Mouse (Mus musculus): ENCODE data around the gene Galnt17. TPM values are rescaled to one million over a fixed set of nuclear protein-coding genes. Genes with fewer than 3 reads are reported as not detected.

The Galnt17 gene
- polyA plus RNA-seq, 2 experiments: 3.4 to 5.9 TPM

- Histone ChIP-seq H3K27ac (replicated peaks; ENCODE audit: low read depth, low read length) (no peak overlapping the region), H3K27me3 (ENCODE audit: control insufficient read depth, insufficient read depth, low read length) (no peaks in the 10 kb centered on the region), H3K9me3 (ENCODE audit: control insufficient read depth, low read length) (no peaks in the 10 kb centered on the region), H3K4me3 (replicated peaks; ENCODE audit: low read length) (no peak overlapping the region), H3K4me2 (replicated peaks; ENCODE audit: low read depth, low read length, severe bottlenecking) (no peak overlapping the region), H3K9ac (ENCODE audit: low read depth, low read length, severe bottlenecking) (no peak overlapping the region), H3K36me3 (ENCODE audit: control insufficient read depth, insufficient read depth, low read length) (no peaks in the 10 kb centered on the region), H3K4me1 (ENCODE audit: control insufficient read depth, insufficient read depth, low read length) (no peaks in the 10 kb centered on the region)
- DNase-seq (ENCODE audit: low spot score) (no peak), ATAC-seq (ENCODE audit: low FRiP score, low read depth) (no peak)
- WGBS: 40% methylated on average over 4 of the region's 4 CpGs
- TF ChIP-seq POLR2A (IDR thresholded peaks at IDR 0.05; ENCODE audit: borderline replicate concordance, extremely low read depth, insufficient read depth, insufficient read length): no peak
These were observed 150.4 kb downstream of the Galnt17 start for GRCm38 (mm10) chr5:131157866-131158265.

GRCm38 (mm10) chr5:131156323-131156722 is 152.0 kb downstream of the Galnt17 start:
- DNase-seq (ENCODE audit: low spot score): no peak
- no peak for TF ChIP-seq POLR2A (IDR thresholded peaks at IDR 0.05; ENCODE audit: borderline replicate concordance, extremely low read depth, insufficient read depth, insufficient read length)
- no peak overlapping the region for H3K9ac ChIP-seq (ENCODE audit: low read depth, low read length, severe bottlenecking)
- H3K36me3 ChIP-seq (ENCODE audit: control insufficient read depth, insufficient read depth, low read length): no peaks in the 10 kb centered on the region
- H3K4me1 ChIP-seq (ENCODE audit: control insufficient read depth, insufficient read depth, low read length): no peaks in the 10 kb centered on the region
- no peak overlapping the region for H3K4me2 ChIP-seq (replicated peaks; ENCODE audit: low read depth, low read length, severe bottlenecking)
- H3K27me3 ChIP-seq (ENCODE audit: control insufficient read depth, insufficient read depth, low read length): no peaks in the 10 kb centered on the region
- no peak overlapping the region for H3K4me3 ChIP-seq (replicated peaks; ENCODE audit: low read length)
- no peaks in the 10 kb centered on the region for H3K9me3 ChIP-seq (ENCODE audit: control insufficient read depth, low read length)
- no peak for ATAC-seq (ENCODE audit: low FRiP score, low read depth)
- 71% methylated on average over 3 of the region's 3 CpGs for WGBS
- no peak overlapping the region for H3K27ac ChIP-seq (replicated peaks; ENCODE audit: low read depth, low read length)

GRCm38 (mm10) chr5:131142606-131143005 is 165.7 kb downstream of the Galnt17 start:
- no peaks in the 10 kb centered on the region for H3K27me3 ChIP-seq (ENCODE audit: control insufficient read depth, insufficient read depth, low read length)
- 25% methylated on average over 4 of the region's 4 CpGs for WGBS
- no peaks in the 10 kb centered on the region for H3K36me3 ChIP-seq (ENCODE audit: control insufficient read depth, insufficient read depth, low read length)
- H3K9ac ChIP-seq (ENCODE audit: low read depth, low read length, severe bottlenecking): no peak overlapping the region
- no peak overlapping the region for H3K4me2 ChIP-seq (replicated peaks; ENCODE audit: low read depth, low read length, severe bottlenecking)
- H3K9me3 ChIP-seq (ENCODE audit: control insufficient read depth, low read length): no peaks in the 10 kb centered on the region
- H3K27ac ChIP-seq (replicated peaks; ENCODE audit: low read depth, low read length): no peak overlapping the region
- ATAC-seq (ENCODE audit: low FRiP score, low read depth) (no peak), DNase-seq (ENCODE audit: low spot score) (no peak)
- no peak for TF ChIP-seq POLR2A (IDR thresholded peaks at IDR 0.05; ENCODE audit: borderline replicate concordance, extremely low read depth, insufficient read depth, insufficient read length)
- H3K4me1 ChIP-seq (ENCODE audit: control insufficient read depth, insufficient read depth, low read length): peaks cover 3% of the 10 kb centered on the region; the same call in 1 of the 2 replicates
- H3K4me3 ChIP-seq (replicated peaks; ENCODE audit: low read length): no peak overlapping the region

GRCm38 (mm10) chr5:131134809-131135208 is 173.5 kb downstream of the Galnt17 start:
- no peaks in the 10 kb centered on the region for H3K9me3 ChIP-seq (ENCODE audit: control insufficient read depth, low read length)
- H3K4me2 ChIP-seq (replicated peaks; ENCODE audit: low read depth, low read length, severe bottlenecking): no peak overlapping the region
- ATAC-seq (ENCODE audit: low FRiP score, low read depth) (no peak), DNase-seq (ENCODE audit: low spot score) (no peak)
- H3K9ac ChIP-seq (ENCODE audit: low read depth, low read length, severe bottlenecking): no peak overlapping the region
- H3K4me1 ChIP-seq (ENCODE audit: control insufficient read depth, insufficient read depth, low read length): no peaks in the 10 kb centered on the region
- TF ChIP-seq POLR2A (IDR thresholded peaks at IDR 0.05; ENCODE audit: borderline replicate concordance, extremely low read depth, insufficient read depth, insufficient read length): no peak
- H3K27me3 ChIP-seq (ENCODE audit: control insufficient read depth, insufficient read depth, low read length): no peaks in the 10 kb centered on the region
- H3K27ac ChIP-seq (replicated peaks; ENCODE audit: low read depth, low read length): no peak overlapping the region
- no peaks in the 10 kb centered on the region for H3K36me3 ChIP-seq (ENCODE audit: control insufficient read depth, insufficient read depth, low read length)
- no peak overlapping the region for H3K4me3 ChIP-seq (replicated peaks; ENCODE audit: low read length)

GRCm38 (mm10) chr5:131120296-131120840 is 187.9 kb downstream of the Galnt17 start:
- H3K4me3 ChIP-seq (replicated peaks; ENCODE audit: low read length): no peak overlapping the region
- ATAC-seq (ENCODE audit: low FRiP score, low read depth) (no peak), DNase-seq (ENCODE audit: low spot score) (no peak)
- no peak overlapping the region for H3K9ac ChIP-seq (ENCODE audit: low read depth, low read length, severe bottlenecking)
- whole genome bisulfite sequencing: 72% methylated on average over 8 of the region's 8 CpGs
- H3K27me3 ChIP-seq (ENCODE audit: control insufficient read depth, insufficient read depth, low read length): no peaks in the 10 kb centered on the region
- no peaks in the 10 kb centered on the region for H3K9me3 ChIP-seq (ENCODE audit: control insufficient read depth, low read length)
- H3K27ac ChIP-seq (replicated peaks; ENCODE audit: low read depth, low read length): no peak overlapping the region
- H3K36me3 ChIP-seq (ENCODE audit: control insufficient read depth, insufficient read depth, low read length): no peaks in the 10 kb centered on the region
- H3K4me1 ChIP-seq (ENCODE audit: control insufficient read depth, insufficient read depth, low read length): no peaks in the 10 kb centered on the region
- TF ChIP-seq POLR2A (IDR thresholded peaks at IDR 0.05; ENCODE audit: borderline replicate concordance, extremely low read depth, insufficient read depth, insufficient read length): no peak
- no peak overlapping the region for H3K4me2 ChIP-seq (replicated peaks; ENCODE audit: low read depth, low read length, severe bottlenecking)

GRCm38 (mm10) chr5:131119896-131120295 is 188.4 kb downstream of the Galnt17 start:
- no peak for ATAC-seq (ENCODE audit: low FRiP score, low read depth)
- no peak for TF ChIP-seq POLR2A (IDR thresholded peaks at IDR 0.05; ENCODE audit: borderline replicate concordance, extremely low read depth, insufficient read depth, insufficient read length)
- H3K27ac ChIP-seq (replicated peaks; ENCODE audit: low read depth, low read length): no peak overlapping the region
- H3K9me3 ChIP-seq (ENCODE audit: control insufficient read depth, low read length): no peaks in the 10 kb centered on the region
- no peak overlapping the region for H3K9ac ChIP-seq (ENCODE audit: low read depth, low read length, severe bottlenecking)
- no peaks in the 10 kb centered on the region for H3K27me3 ChIP-seq (ENCODE audit: control insufficient read depth, insufficient read depth, low read length)
- H3K4me3 ChIP-seq (replicated peaks; ENCODE audit: low read length): no peak overlapping the region
- H3K4me2 ChIP-seq (replicated peaks; ENCODE audit: low read depth, low read length, severe bottlenecking): no peak overlapping the region
- H3K36me3 ChIP-seq (ENCODE audit: control insufficient read depth, insufficient read depth, low read length): no peaks in the 10 kb centered on the region
- 72% methylated on average over 4 of the region's 4 CpGs for WGBS
- DNase-seq (ENCODE audit: low spot score): no peak
- no peaks in the 10 kb centered on the region for H3K4me1 ChIP-seq (ENCODE audit: control insufficient read depth, insufficient read depth, low read length)
